ENCODE assay signal across 8 mouse cellular contexts in genomic region chr15:82922755-82923154, GRCm38 (mm10).
DNase-seq lines count a peak whose midpoint lies in the region; ATAC-seq and TF ChIP-seq lines count a peak whose summit lies in the region.

No protein-coding gene starts in this region.

- no peak for TF ChIP-seq EP300 in heart, postnatal 0 days (IDR thresholded peaks at IDR 0.05; ENCODE audit: low read depth)

- no peaks in the 10 kb centered on the region for H3K36me3 ChIP-seq in heart, postnatal 0 days (replicated peaks; ENCODE audit: control insufficient read depth, insufficient read depth, low read length)
- no peaks in the 10 kb centered on the region for H3K36me3 ChIP-seq in limb, embryonic 14.5 days (ENCODE audit: control insufficient read depth, insufficient read depth, low read length)

- peak; percentile 33 for TF ChIP-seq CTCF in heart, postnatal 0 days (IDR thresholded peaks at IDR 0.05; ENCODE audit: low read depth)
- TF ChIP-seq CTCF in bone marrow, adult 2 months (IDR thresholded peaks at IDR 0.05; ENCODE audit: control insufficient read depth, insufficient read depth, low read length): peak; percentile 44; the same call in 1 of the 2 replicates

- H3K27me3 ChIP-seq in heart, postnatal 0 days (ENCODE audit: control insufficient read depth, insufficient read depth, low read length): peaks cover 36% of the 10 kb centered on the region
- H3K27me3 ChIP-seq in limb, embryonic 14.5 days (ENCODE audit: control insufficient read depth, insufficient read depth, low read length): no peaks in the 10 kb centered on the region

- H3K4me1 ChIP-seq in heart, postnatal 0 days (ENCODE audit: control insufficient read depth, insufficient read depth): peaks cover 21% of the 10 kb centered on the region
- H3K4me1 ChIP-seq in bone marrow, adult 2 months (ENCODE audit: control insufficient read depth, insufficient read depth, low read length): no peaks in the 10 kb centered on the region
- H3K4me1 ChIP-seq in limb, embryonic 14.5 days (ENCODE audit: control insufficient read depth, insufficient read depth, low read length): peaks cover 78% of the 10 kb centered on the region

- 49% methylated on average over 4 of the region's 4 CpGs for WGBS in heart, postnatal 0 days
- WGBS in bone marrow, adult 2 months: 58% methylated on average over 4 of the region's 4 CpGs
- 56% methylated on average over 4 of the region's 4 CpGs for WGBS in limb, embryonic 14.5 days

- H3K9me3 ChIP-seq in heart, postnatal 0 days (replicated peaks; ENCODE audit: control insufficient read depth, low read length): no peaks in the 10 kb centered on the region
- no peaks in the 10 kb centered on the region for H3K9me3 ChIP-seq in limb, embryonic 14.5 days (ENCODE audit: control insufficient read depth, low read length)

- no peak overlapping the region for H3K27ac ChIP-seq in heart, postnatal 0 days (ENCODE audit: low read depth)
- H3K27ac ChIP-seq in bone marrow, adult 2 months (ENCODE audit: control insufficient read depth, insufficient read depth, low read depth, low read length, poor library complexity): no peak overlapping the region
- H3K27ac ChIP-seq in limb, embryonic 14.5 days (replicated peaks; ENCODE audit: low read depth, low read length): 0 out of 2 replicates have a peak overlapping the region, but pooled peaks have one; percentile 1

- ATAC-seq in heart, postnatal 0 days (ENCODE audit: insufficient read depth, low read depth): no peak
- no peak for ATAC-seq in limb, embryonic 14.5 days (ENCODE audit: low FRiP score, low read depth)

- no peak for TF ChIP-seq POLR2A in bone marrow, adult 2 months (IDR thresholded peaks at IDR 0.05; ENCODE audit: borderline replicate concordance, control insufficient read depth, low read depth, low read length)
- TF ChIP-seq POLR2A in limb, embryonic 14.5 days (IDR thresholded peaks at IDR 0.05; ENCODE audit: borderline replicate concordance, extremely low read depth, insufficient read depth, insufficient read length): no peak

- no peak for DNase-seq in heart, postnatal 0 days (ENCODE audit: low spot score)
- DNase-seq in heart, adult 18-20 months: no peak
- peak; percentile 15 to 23 for DNase-seq in B cell, adult 2 months
- no peak for DNase-seq in limb, embryonic 14.5 days (ENCODE audit: low spot score)
- no peak for DNase-seq in layer of hippocampus, adult 9-11 months
- no peak for DNase-seq in gastrocnemius, adult 18-20 months (ENCODE audit: low spot score)
- DNase-seq in gastrocnemius, adult 8-10 months (ENCODE audit: low spot score in 2 of 2): no peak

- no peak overlapping the region for H3K4me3 ChIP-seq in heart, postnatal 0 days (ENCODE audit: low read depth, low read length)
- no peak overlapping the region for H3K4me3 ChIP-seq in bone marrow, adult 2 months (replicated peaks; ENCODE audit: control insufficient read depth, low read depth, low read length)
- no peak overlapping the region for H3K4me3 ChIP-seq in limb, embryonic 14.5 days (replicated peaks; ENCODE audit: low read length)

- no peak overlapping the region for H3K9ac ChIP-seq in heart, postnatal 0 days (replicated peaks; ENCODE audit: low read depth, low read length)
- H3K9ac ChIP-seq in limb, embryonic 14.5 days (ENCODE audit: low read depth, low read length, severe bottlenecking): no peak overlapping the region

- H3K4me2 ChIP-seq in heart, postnatal 0 days (ENCODE audit: low read depth, low read length): peak overlapping the region; percentile 16
- no peak overlapping the region for H3K4me2 ChIP-seq in limb, embryonic 14.5 days (replicated peaks; ENCODE audit: low read depth, low read length, severe bottlenecking)

Comparison
In these comparisons a context has a peak if more than half of its experiments do, and no peak if none do; other contexts are left out.
1. DNase-seq: peak in B cell, adult 2 months (2 of 2); none in heart, postnatal 0 days (single experiment), heart, adult 18-20 months (0 of 2), limb, embryonic 14.5 days (single experiment), layer of hippocampus, adult 9-11 months (single experiment), gastrocnemius, adult 18-20 months (single experiment) and gastrocnemius, adult 8-10 months (0 of 2).